Mouse (Mus musculus) T-helper 17 cell (primary cell): Measurements from ENCODE around the gene 1700001J03Rik.

Source experiments
- in situ Hi-C, 2 experiments: fragments of 300-600 bp; cut with MboI, MseI; formaldehyde crosslinking; loops; 1 replicate in 1 of 2; 2 replicates in 1 of 2; pipeline ENCODE4 v1.15.1; 2025; ENCODE audit warnings: high pct_unique_total_duplicates in 2 of 2

The 1700001J03Rik gene

GRCm38 (mm10) chr5:146185204-146185603 lies at the start of gene 1700001J03Rik:
1700001J03Rik (minus strand) TSS chr5:146185304.
- in situ Hi-C loops: loop anchor here in 1 of 2 experiments (10.0 kb wide), 1 partner anchor 300 kb away; the partner anchor contains the start of gene Gm6408

GRCm38 (mm10) chr5:146234336-146234735 lies 49.2 kb upstream of the 1700001J03Rik start:
- in situ Hi-C loops: loop anchor here in 1 of 2 experiments (25.0 kb wide), 2 partner anchors 603 to 1053 kb away; partner anchors contain the start of genes Rasl11a and Rpl21

DNA sequence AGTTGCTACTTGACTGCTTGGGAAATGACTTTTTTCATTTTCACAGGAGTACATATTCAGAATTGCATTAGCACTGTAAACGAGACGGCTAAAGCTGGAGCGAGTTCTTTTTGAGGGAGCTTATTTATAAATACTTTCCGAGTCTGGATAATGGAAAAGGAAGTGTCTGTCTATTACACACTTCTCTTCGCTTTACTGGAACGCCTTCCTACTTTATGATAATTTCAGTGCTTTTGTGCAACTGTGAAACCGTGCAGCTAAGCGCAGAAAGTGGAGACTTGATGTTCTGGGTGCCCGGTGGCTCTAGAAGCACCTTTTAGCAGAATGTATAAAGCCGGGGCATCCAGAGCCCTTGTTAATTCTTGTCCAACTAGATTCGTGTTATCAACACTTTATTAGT lies 47.7 kb upstream of the 1700001J03Rik start:
- in situ Hi-C loops: loop anchor here in 1 of 2 experiments (25.0 kb wide), 2 partner anchors 604 to 1054 kb away; partner anchors contain the start of genes Rasl11a and Rpl21

- in situ Hi-C loops: loop anchor here in 1 of 2 experiments (25.0 kb wide), 2 partner anchors 605 to 1055 kb away; partner anchors contain the start of genes Rasl11a and Rpl21
Observed at GRCm38 (mm10) chr5:146232056-146232675, 47.1 kb upstream of the 1700001J03Rik start.

DNA sequence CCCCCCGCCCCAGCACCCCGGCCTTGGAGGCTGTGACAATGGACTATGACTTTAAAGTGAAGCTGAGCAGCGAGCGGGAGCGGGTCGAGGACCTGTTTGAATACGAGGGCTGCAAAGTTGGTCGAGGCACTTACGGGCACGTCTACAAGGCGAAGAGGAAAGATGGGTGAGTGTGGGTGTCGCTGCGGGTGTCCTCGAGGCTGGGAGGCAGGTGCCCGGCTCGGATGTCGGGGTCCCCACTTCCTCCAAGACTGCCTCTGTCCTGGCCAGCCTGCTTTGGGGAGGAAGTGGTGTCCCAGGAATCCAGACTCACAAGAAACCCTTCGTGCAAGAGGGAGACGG lies 46.5 kb upstream of the 1700001J03Rik start:
- in situ Hi-C loops: loop anchor here in 1 of 2 experiments (25.0 kb wide), 2 partner anchors 606 to 1056 kb away; partner anchors contain the start of genes Rasl11a and Rpl21

GRCm38 (mm10) chr5:146230864-146231654 lies 46.0 kb upstream of the 1700001J03Rik start, which contains the start of gene Cdk8:
Cdk8 (plus strand) TSS chr5:146231230.
- in situ Hi-C loops: loop anchor here in 1 of 2 experiments (25.0 kb wide), 2 partner anchors 606 to 1056 kb away; partner anchors contain the start of genes Rasl11a and Rpl21

GRCm38 (mm10) chr5:146229869-146230650 lies 45.0 kb upstream of the 1700001J03Rik start:
- in situ Hi-C loops: loop anchor here (10.0 to 25.0 kb wide), 4 partner anchors 607 to 1465 kb away; partner anchors contain the start of genes Rasl11a (in 1 of the 2), Rpl21 (in 1 of the 2), Tmem130 (in 1 of the 2) and Trrap (in 1 of the 2)

DNA sequence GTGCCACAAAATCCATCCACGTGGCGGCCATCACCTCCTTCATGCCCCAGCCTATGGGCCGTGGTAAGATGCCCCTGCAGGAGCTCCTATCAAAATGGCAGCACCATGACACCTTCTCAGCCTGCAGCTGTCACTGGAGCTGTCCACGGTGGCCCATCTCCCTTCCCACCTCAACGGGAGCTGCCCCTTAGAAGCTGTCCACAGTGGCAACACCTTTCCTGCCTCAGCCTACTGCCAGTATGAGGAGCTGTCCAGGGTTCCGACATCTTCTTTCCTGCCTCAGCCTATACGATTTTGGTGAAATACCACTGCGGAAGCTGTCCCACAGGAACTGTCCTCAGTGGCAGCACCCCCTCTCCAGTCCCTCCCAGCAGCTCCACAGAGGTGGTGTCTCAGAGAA lies 42.4 kb upstream of the 1700001J03Rik start:
- in situ Hi-C loops: loop anchor here (10.0 to 25.0 kb wide), 4 partner anchors 610 to 1463 kb away; partner anchors contain the start of genes Rasl11a (in 1 of the 2), Rpl21 (in 1 of the 2), Tmem130 (in 1 of the 2) and Trrap (in 1 of the 2)

GRCm38 (mm10) chr5:146223786-146224185 lies 38.7 kb upstream of the 1700001J03Rik start:
- in situ Hi-C loops: loop anchor here (10.0 to 25.0 kb wide), 6 partner anchors 839 to 1986 kb away; partner anchors contain the start of genes Bri3 (in 1 of the 2), Pomp (in 1 of the 2), Tmem130 (in 1 of the 2) and Trrap (in 1 of the 2)

DNA sequence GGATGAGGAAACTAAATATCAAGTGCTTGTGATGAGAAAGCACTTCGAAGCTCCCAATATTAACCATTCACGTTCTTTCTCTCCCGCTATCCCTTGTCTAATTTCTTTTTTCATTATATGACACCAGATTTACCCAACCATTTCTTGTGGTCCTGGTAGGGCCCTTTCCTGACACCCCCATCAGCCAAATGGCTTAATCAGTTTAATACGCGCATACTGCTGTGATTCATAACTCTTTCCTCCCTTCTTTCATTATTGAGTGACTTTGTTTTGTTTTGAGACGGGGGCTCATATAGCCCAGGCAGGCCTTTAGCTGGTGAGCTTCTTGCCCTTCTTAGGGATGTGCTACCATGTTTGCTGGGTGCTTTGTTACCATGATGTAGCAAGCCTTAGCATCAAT lies 36.6 kb upstream of the 1700001J03Rik start:
- in situ Hi-C loops: loop anchor here (10.0 to 25.0 kb wide), 6 partner anchors 841 to 1984 kb away; partner anchors contain the start of genes Bri3 (in 1 of the 2), Pomp (in 1 of the 2), Tmem130 (in 1 of the 2) and Trrap (in 1 of the 2)

DNA sequence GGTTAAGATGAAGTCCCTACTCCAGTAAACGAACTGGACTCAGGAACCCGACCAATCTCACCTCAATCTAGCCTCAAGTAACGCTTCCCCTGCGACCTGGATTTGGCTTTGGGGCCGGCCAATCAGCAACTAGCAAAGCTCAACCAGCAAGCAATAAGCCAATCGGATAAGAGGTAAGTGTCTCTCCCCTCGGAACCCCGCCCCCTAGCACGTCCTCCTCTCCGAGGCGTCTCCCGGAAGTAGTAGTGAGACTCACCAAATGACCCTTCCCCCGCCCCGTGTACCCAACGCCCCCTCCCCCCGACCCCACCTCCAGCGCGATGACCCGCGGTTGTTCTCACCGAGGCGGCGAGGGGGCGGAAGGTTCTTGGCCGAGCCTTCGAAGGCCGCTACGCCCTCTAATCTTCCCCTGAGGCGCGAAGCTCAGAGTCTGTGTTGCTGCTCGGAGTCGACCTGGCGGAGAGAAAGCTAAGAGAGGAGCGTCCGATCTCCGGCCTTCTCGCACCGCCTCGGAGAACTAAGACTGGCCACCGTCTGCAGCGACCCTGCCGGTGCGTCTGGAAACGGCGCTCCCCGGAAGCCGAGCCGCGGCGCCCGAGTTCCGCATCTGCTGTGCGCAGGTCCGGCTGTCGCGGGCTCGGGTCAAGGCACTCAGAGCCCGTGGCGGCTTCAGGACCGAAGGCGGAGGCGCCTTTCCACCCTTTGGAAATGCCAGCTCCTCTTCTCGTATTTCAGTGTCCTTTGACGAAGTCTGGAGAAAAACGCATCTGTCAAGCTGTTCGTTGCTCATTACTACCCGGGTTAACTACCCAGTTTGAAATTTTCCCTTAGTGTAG lies 36.0 kb upstream of the 1700001J03Rik start, which contains the start of gene Rnf6:
Gene Rnf6, minus strand, starts transcription at position 677 of the 836 bp plus-strand sequence.
- in situ Hi-C loops: loop anchor here (10.0 to 25.0 kb wide), 6 partner anchors 841 to 1984 kb away; partner anchors contain the start of genes Bri3 (in 1 of the 2), Pomp (in 1 of the 2), Tmem130 (in 1 of the 2) and Trrap (in 1 of the 2)

DNA sequence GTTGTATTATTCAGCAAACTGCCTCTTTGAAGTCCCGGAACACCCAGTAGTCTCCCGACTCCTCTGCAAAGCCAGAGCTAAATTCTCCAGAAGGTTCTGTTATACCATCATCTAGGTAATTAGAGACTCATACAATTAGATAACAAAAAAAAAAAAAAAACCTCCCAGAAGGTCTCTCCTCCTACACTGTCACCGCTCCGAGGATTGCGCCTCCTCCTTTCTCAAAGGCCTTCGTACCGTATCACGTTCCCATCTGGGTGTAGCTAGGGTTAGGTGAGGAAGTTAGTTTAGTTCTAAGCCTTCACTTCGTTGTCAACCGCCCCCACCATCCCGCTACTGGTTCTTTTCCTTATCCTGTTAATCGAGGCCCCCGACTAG lies 35.4 kb upstream of the 1700001J03Rik start:
- in situ Hi-C loops: loop anchor here (10.0 to 25.0 kb wide), 6 partner anchors 842 to 1983 kb away; partner anchors contain the start of genes Bri3 (in 1 of the 2), Pomp (in 1 of the 2), Tmem130 (in 1 of the 2) and Trrap (in 1 of the 2)

- in situ Hi-C loops: loop anchor here (25.0 kb wide), 4 partner anchors 857 to 1968 kb away; partner anchors contain the start of genes Bri3 (in 1 of the 2), Pomp (in 1 of the 2), Zkscan14 (in 1 of the 2) and Zkscan5 (in 1 of the 2)
Observed at GRCm38 (mm10) chr5:146205537-146205936, 20.4 kb upstream of the 1700001J03Rik start.

DNA sequence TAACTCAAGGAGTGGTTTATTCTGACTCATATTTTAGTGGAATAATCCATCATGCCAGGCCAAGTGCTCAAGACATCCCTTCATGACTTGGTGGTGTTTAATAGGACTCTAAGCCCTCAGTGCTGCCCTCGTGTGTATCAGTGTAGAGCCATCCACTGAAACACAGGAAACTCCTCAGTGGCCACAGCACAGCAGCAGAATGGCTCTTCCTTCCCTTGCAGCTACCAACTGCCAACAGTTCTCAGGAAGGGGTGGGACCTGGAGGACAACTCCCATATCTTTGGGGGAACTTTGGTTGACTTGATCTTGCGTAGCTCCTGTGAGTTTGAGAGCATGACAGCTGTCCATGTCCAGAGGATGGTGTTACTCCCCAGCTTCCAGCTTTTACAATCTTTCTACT lies 18.8 kb upstream of the 1700001J03Rik start:
- in situ Hi-C loops: loop anchor here (5.0 to 25.0 kb wide), 5 partner anchors 63 to 1967 kb away; partner anchors contain the start of genes Bri3 (in 1 of the 2), Pomp (in 1 of the 2), Zkscan14 (in 1 of the 2) and Zkscan5 (in 1 of the 2)

DNA sequence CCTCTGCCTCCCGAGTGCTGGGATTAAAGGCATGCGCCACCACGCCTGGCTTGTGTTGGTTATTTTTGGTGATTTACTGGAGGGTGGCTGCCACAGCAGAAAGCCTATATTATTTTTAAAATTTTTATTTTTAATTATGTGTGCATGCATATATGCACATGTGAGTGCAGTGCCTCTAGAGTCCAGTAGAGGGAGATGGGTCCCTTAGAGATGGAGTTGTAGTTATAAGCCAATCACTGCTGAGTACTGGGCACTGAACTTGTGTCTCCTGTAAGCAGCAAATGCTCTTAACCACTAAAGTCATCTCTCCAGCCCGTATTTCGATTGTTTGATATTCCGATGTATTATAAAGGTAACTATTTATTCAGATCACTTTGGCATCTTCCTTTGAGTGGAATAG lies 15.5 kb upstream of the 1700001J03Rik start:
- in situ Hi-C loops: loop anchor here (5.0 to 25.0 kb wide), 5 partner anchors 67 to 1963 kb away; partner anchors contain the start of genes Bri3 (in 1 of the 2), Pomp (in 1 of the 2), Zkscan14 (in 1 of the 2) and Zkscan5 (in 1 of the 2)

DNA sequence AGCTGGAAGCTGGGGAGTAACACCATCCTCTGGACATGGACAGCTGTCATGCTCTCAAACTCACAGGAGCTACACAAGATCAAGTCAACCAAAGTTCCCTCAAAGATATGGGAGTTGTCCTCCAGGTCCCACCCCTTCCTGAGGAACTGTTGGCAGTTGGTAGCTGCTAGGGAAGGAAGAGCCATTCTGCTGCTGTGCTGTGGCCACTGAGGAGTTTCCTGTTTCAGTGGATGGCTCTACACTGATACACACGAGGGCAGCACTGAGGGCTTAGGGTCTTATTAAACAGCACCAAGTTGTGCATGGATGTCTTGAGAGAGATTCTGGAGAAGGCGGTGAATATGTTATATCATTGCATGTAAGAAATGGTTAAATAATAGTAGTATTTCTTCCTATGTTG lies 14.4 kb upstream of the 1700001J03Rik start:
- in situ Hi-C loops: loop anchor here (10.0 kb wide), 2 partner anchors 905 to 945 kb away; no protein-coding TSS in a partner anchor

- in situ Hi-C loops: loop anchor here (10.0 kb wide), 2 partner anchors 904 to 944 kb away; no protein-coding TSS in a partner anchor
Observed at GRCm38 (mm10) chr5:146199073-146199472, 14.0 kb upstream of the 1700001J03Rik start.

GRCm38 (mm10) chr5:146193360-146193759 lies 8.3 kb upstream of the 1700001J03Rik start:
- in situ Hi-C loops: loop anchor here (5.0 to 10.0 kb wide), 4 partner anchors 109 to 939 kb away; no protein-coding TSS in a partner anchor
